Mouse (Mus musculus): ENCODE measurements around the gene Daam2. TPM values are rescaled to one million over a fixed set of nuclear protein-coding genes. Genes with fewer than 3 reads are reported as not detected.
"Not testable (repeated sequence)": the region's sequence is repeated elsewhere in the genome, so short reads cannot be mapped to it uniquely, and the experiment has no call there.

Gene Daam2
- polyA plus RNA-seq, 1 experiment from 2014 or later = 1.0 TPM

- Histone ChIP-seq H3K27ac (ENCODE audit: low read depth, low read length) (no peak overlapping the region), H3K36me3 (ENCODE audit: control insufficient read depth, insufficient read depth, low read length) (peaks cover 19% of the 10 kb centered on the region; the same call in 1 of the 2 replicates), H3K9ac (ENCODE audit: low read length) (no peak overlapping the region), H3K27me3 (replicated peaks; ENCODE audit: control insufficient read depth, insufficient read depth, low read length) (no peaks in the 10 kb centered on the region), H3K9me3 (replicated peaks; ENCODE audit: control insufficient read depth, low read length) (no peaks in the 10 kb centered on the region), H3K4me1 (ENCODE audit: control insufficient read depth, insufficient read depth, low read length) (no peaks in the 10 kb centered on the region), H3K4me3 (ENCODE audit: low read depth, low read length) (no peak overlapping the region), H3K4me2 (ENCODE audit: low read length) (no peak overlapping the region)
- no peak for DNase-seq (ENCODE audit: low spot score)
- WGBS = 91% methylated on average over 12 of the region's 12 CpGs
- ATAC-seq = no peak
Measured at GRCm38 (mm10) chr17:49438822-49439574, 125.1 kb downstream of the Daam2 start.

DNA sequence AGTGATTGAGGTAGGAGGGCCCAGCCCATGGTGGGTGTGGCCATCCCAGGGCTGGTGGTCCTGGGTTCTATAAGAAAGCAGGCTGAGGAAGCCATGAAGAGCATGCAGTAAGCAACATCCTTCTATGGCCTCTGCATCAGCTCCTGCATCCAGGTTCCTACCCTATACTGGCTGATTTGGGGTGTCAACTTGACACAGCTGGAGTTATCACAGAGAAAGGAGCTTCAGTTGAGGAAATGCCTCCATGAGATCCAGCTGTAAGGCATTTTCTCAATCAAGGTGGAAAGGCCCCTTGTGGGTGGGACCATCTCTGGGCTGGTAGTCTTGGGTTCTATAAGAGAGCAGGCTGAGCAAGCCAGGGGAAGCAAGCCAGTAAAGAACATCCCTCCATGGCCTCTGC lies 126.8 kb downstream of the Daam2 start:
- not testable (repeated sequence) for ATAC-seq; H3K4me1 ChIP-seq (ENCODE audit: control insufficient read depth, insufficient read depth, low read length); H3K9me3 ChIP-seq (replicated peaks; ENCODE audit: control insufficient read depth, low read length); H3K9ac ChIP-seq (ENCODE audit: low read length); H3K4me3 ChIP-seq (ENCODE audit: low read depth, low read length); H3K4me2 ChIP-seq (ENCODE audit: low read length); H3K27ac ChIP-seq (ENCODE audit: low read depth, low read length); DNase-seq (ENCODE audit: low spot score); H3K27me3 ChIP-seq (replicated peaks; ENCODE audit: control insufficient read depth, insufficient read depth, low read length)
- H3K36me3 ChIP-seq (ENCODE audit: control insufficient read depth, insufficient read depth, low read length) = peaks cover 19% of the 10 kb centered on the region; the same call in 1 of the 2 replicates

DNA sequence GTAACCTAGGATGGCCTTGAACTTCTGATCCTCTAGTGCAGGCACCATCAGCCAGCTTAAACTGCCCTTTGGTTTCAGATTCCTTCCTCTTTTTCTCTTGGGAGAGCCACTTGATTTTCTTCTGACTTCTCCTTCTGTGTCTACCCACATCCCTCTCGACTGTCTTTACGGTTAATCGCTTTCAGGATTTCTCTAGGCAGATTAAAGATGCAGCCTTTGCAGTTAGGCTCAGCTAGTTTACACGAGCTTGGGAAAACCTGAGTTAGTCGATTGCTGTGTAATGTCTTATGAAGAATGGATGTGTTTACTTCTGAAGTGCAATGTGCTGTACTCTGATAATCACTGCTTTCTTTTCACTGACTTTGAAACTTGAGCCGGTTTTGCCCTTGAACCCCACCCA lies 127.5 kb downstream of the Daam2 start:
- Histone ChIP-seq H3K4me1 (ENCODE audit: control insufficient read depth, insufficient read depth, low read length) (no peaks in the 10 kb centered on the region), H3K36me3 (ENCODE audit: control insufficient read depth, insufficient read depth, low read length) (peaks cover 19% of the 10 kb centered on the region; the same call in 1 of the 2 replicates), H3K27ac (ENCODE audit: low read depth, low read length) (no peak overlapping the region), H3K27me3 (replicated peaks; ENCODE audit: control insufficient read depth, insufficient read depth, low read length) (no peaks in the 10 kb centered on the region), H3K9me3 (replicated peaks; ENCODE audit: control insufficient read depth, low read length) (no peaks in the 10 kb centered on the region), H3K4me2 (ENCODE audit: low read length) (no peak overlapping the region), H3K4me3 (ENCODE audit: low read depth, low read length) (no peak overlapping the region), H3K9ac (ENCODE audit: low read length) (no peak overlapping the region)
- ATAC-seq (no peak), DNase-seq (ENCODE audit: low spot score) (no peak)
- 87% methylated on average over 6 of the region's 6 CpGs for WGBS

DNA sequence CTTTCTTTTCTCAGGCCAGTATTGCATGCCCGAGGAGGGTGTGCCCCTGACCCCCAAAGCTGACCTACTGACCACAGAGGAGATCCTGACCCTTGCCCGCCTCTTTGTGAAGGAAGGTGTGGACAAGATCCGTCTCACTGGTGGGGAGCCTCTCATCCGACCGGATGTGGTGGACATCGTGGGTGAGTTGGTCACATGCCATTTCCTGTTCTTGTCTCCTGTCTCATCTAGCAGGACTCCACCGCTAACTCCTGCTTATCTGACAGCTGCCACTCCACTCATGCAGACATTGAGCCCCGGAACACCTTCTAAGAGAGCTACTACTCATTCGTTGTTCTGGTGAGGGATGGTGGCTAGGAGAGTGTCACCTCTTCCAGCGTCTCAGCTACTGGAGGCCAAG lies 129.1 kb downstream of the Daam2 start:
- H3K27ac ChIP-seq (ENCODE audit: low read depth, low read length) = no peak overlapping the region
- H3K27me3 ChIP-seq (replicated peaks; ENCODE audit: control insufficient read depth, insufficient read depth, low read length) = no peaks in the 10 kb centered on the region
- DNase-seq (ENCODE audit: low spot score) (no peak), ATAC-seq (no peak)
- H3K4me1 ChIP-seq (ENCODE audit: control insufficient read depth, insufficient read depth, low read length) = no peaks in the 10 kb centered on the region
- WGBS = 95% methylated on average over 10 of the region's 10 CpGs
- no peak overlapping the region for H3K9ac ChIP-seq (ENCODE audit: low read length)
- H3K4me2 ChIP-seq (ENCODE audit: low read length) = no peak overlapping the region
- H3K4me3 ChIP-seq (ENCODE audit: low read depth, low read length) = no peak overlapping the region
- H3K9me3 ChIP-seq (replicated peaks; ENCODE audit: control insufficient read depth, low read length) = no peaks in the 10 kb centered on the region
- H3K36me3 ChIP-seq (ENCODE audit: control insufficient read depth, insufficient read depth, low read length) = peaks cover 18% of the 10 kb centered on the region; the same call in 1 of the 2 replicates

DNA sequence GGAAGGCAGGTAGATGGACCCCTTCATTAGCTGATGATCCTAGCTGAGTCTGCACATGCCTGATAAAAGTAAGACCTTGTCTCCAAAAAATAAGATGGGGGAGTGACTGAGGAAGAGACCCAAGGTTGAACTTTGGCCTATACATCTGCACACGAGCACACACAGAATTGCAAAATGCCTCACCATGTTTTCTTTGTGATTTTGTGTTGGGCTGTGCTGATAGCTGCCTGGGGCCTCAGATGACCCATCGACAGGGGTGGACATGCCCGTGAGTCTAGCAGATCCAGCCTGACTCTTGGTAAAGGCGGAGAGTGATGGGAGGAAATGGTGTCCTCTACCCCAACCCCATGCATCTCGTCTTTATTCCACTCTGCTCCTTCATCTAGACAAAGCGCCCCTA lies 129.9 kb downstream of the Daam2 start:
- ATAC-seq (no peak), DNase-seq (ENCODE audit: low spot score) (no peak)
- H3K27me3 ChIP-seq (replicated peaks; ENCODE audit: control insufficient read depth, insufficient read depth, low read length) = no peaks in the 10 kb centered on the region
- H3K4me2 ChIP-seq (ENCODE audit: low read length) = no peak overlapping the region
- no peak overlapping the region for H3K4me3 ChIP-seq (ENCODE audit: low read depth, low read length)
- 92% methylated on average over 6 of the region's 6 CpGs for WGBS
- no peaks in the 10 kb centered on the region for H3K9me3 ChIP-seq (replicated peaks; ENCODE audit: control insufficient read depth, low read length)
- no peaks in the 10 kb centered on the region for H3K4me1 ChIP-seq (ENCODE audit: control insufficient read depth, insufficient read depth, low read length)
- H3K9ac ChIP-seq (ENCODE audit: low read length) = no peak overlapping the region
- H3K27ac ChIP-seq (ENCODE audit: low read depth, low read length) = no peak overlapping the region
- peaks cover 9% of the 10 kb centered on the region; the same call in 1 of the 2 replicates for H3K36me3 ChIP-seq (ENCODE audit: control insufficient read depth, insufficient read depth, low read length)

DNA sequence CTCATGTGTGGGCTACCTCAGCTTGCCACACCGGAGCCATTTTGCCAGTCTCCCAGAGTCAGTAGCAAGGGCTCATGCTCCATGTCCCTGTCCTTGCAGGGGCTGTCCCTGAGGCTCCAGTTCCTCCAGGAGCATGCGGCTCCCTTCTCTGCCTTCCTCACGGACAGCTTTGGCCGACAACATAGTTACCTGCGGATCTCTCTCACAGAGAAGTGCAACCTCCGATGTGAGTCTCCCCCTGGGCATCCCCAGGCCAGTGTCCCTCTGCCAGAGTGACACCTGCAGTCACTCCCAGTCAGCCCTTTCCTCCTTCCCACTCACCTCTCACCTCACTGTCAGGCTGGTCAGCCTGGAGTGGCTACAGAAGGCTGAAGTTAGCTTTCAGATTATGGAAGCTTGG lies 131.1 kb downstream of the Daam2 start:
- DNase-seq (ENCODE audit: low spot score) = no peak
- no peaks in the 10 kb centered on the region for H3K27me3 ChIP-seq (replicated peaks; ENCODE audit: control insufficient read depth, insufficient read depth, low read length)
- no peaks in the 10 kb centered on the region for H3K9me3 ChIP-seq (replicated peaks; ENCODE audit: control insufficient read depth, low read length)
- peaks cover 9% of the 10 kb centered on the region; the same call in 1 of the 2 replicates for H3K36me3 ChIP-seq (ENCODE audit: control insufficient read depth, insufficient read depth, low read length)
- 98% methylated on average over 6 of the region's 6 CpGs for WGBS
- H3K9ac ChIP-seq (ENCODE audit: low read length) = no peak overlapping the region
- ATAC-seq = no peak
- no peaks in the 10 kb centered on the region for H3K4me1 ChIP-seq (ENCODE audit: control insufficient read depth, insufficient read depth, low read length)
- H3K27ac ChIP-seq (ENCODE audit: low read depth, low read length) = no peak overlapping the region
- H3K4me2 ChIP-seq (ENCODE audit: low read length) = no peak overlapping the region
- no peak overlapping the region for H3K4me3 ChIP-seq (ENCODE audit: low read depth, low read length)

GRCm38 (mm10) chr17:49432071-49432711 lies 132.0 kb downstream of the Daam2 start:
- Histone ChIP-seq H3K27me3 (replicated peaks; ENCODE audit: control insufficient read depth, insufficient read depth, low read length) (no peaks in the 10 kb centered on the region), H3K36me3 (ENCODE audit: control insufficient read depth, insufficient read depth, low read length) (peaks cover 9% of the 10 kb centered on the region; the same call in 1 of the 2 replicates), H3K4me2 (ENCODE audit: low read length) (no peak overlapping the region), H3K4me3 (ENCODE audit: low read depth, low read length) (no peak overlapping the region), H3K27ac (ENCODE audit: low read depth, low read length) (no peak overlapping the region), H3K4me1 (ENCODE audit: control insufficient read depth, insufficient read depth, low read length) (no peaks in the 10 kb centered on the region), H3K9me3 (replicated peaks; ENCODE audit: control insufficient read depth, low read length) (no peaks in the 10 kb centered on the region), H3K9ac (ENCODE audit: low read length) (no peak overlapping the region)
- ATAC-seq (no peak), DNase-seq (ENCODE audit: low spot score) (peak; percentile 54)
- 62% methylated on average over 4 of the region's 4 CpGs for WGBS

DNA sequence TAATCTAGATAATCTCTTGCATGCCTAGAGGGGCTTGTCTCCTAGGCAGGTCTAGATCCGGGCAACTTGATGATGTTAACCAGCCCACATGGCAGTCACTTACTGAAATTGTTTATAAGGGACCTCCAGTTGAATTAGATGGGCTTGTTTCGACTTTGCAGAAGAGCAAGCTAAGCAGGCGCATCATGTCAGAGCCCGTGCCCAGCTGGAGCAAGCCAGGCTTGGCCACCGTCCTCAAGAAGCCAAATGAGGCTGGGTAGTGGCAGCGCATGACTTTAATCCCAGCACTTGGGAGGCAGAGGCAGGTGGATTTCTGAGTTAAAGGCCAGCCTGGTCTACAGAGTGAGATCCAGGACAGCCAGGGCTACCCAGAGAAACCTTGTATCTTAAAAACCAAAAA lies 133.0 kb downstream of the Daam2 start:
- 96% methylated on average over 6 of the region's 6 CpGs for WGBS
- no peak for ATAC-seq

GRCm38 (mm10) chr17:49430136-49430535 lies 134.0 kb downstream of the Daam2 start:
- no peaks in the 10 kb centered on the region for H3K9me3 ChIP-seq (replicated peaks; ENCODE audit: control insufficient read depth, low read length)
- 0 out of 2 replicates have a peak overlapping the region, but pooled peaks have one; percentile 8 for H3K9ac ChIP-seq (ENCODE audit: low read length)
- no peak overlapping the region for H3K27ac ChIP-seq (ENCODE audit: low read depth, low read length)
- H3K4me2 ChIP-seq (ENCODE audit: low read length) = no peak overlapping the region
- no peak for DNase-seq (ENCODE audit: low spot score)
- H3K36me3 ChIP-seq (ENCODE audit: control insufficient read depth, insufficient read depth, low read length) = peaks cover 2% of the 10 kb centered on the region; the same call in 1 of the 2 replicates
- 84% methylated on average over 6 of the region's 6 CpGs for WGBS
- no peak for ATAC-seq
- no peaks in the 10 kb centered on the region for H3K27me3 ChIP-seq (replicated peaks; ENCODE audit: control insufficient read depth, insufficient read depth, low read length)
- H3K4me3 ChIP-seq (ENCODE audit: low read depth, low read length) = no peak overlapping the region
- H3K4me1 ChIP-seq (ENCODE audit: control insufficient read depth, insufficient read depth, low read length) = no peaks in the 10 kb centered on the region

More for the DNA sequence above, 133.0 kb downstream of the Daam2 start:
- Histone ChIP-seq H3K36me3 (ENCODE audit: control insufficient read depth, insufficient read depth, low read length) (peaks cover 9% of the 10 kb centered on the region; the same call in 1 of the 2 replicates), H3K4me1 (ENCODE audit: control insufficient read depth, insufficient read depth, low read length) (no peaks in the 10 kb centered on the region), H3K4me2 (ENCODE audit: low read length) (no peak overlapping the region), H3K4me3 (ENCODE audit: low read depth, low read length) (no peak overlapping the region), H3K9me3 (replicated peaks; ENCODE audit: control insufficient read depth, low read length) (no peaks in the 10 kb centered on the region), H3K9ac (ENCODE audit: low read length) (no peak overlapping the region), H3K27me3 (replicated peaks; ENCODE audit: control insufficient read depth, insufficient read depth, low read length) (no peaks in the 10 kb centered on the region), H3K27ac (ENCODE audit: low read depth, low read length) (no peak overlapping the region)
- no peak for DNase-seq (ENCODE audit: low spot score)

All from forebrain, embryonic 14.5 days (tissue).